Mouse (Mus musculus) bone marrow macrophage, adult 2 months (primary cell): ENCODE data around the gene Isyna1.

Experiments used
- CTCF ChIP-seq: IDR thresholded peaks from 2 replicates; pipeline ENCODE4 v1.5.1; 2012; ENCODE audit warnings: low read depth, mild to moderate bottlenecking, low read length, moderate library complexity
- POLR2A ChIP-seq: IDR thresholded peaks from 2 replicates; pipeline ENCODE4 v1.6.1; 2012; ENCODE audit warnings: mild to moderate bottlenecking, low read depth, low read length, borderline replicate concordance

DNA sequence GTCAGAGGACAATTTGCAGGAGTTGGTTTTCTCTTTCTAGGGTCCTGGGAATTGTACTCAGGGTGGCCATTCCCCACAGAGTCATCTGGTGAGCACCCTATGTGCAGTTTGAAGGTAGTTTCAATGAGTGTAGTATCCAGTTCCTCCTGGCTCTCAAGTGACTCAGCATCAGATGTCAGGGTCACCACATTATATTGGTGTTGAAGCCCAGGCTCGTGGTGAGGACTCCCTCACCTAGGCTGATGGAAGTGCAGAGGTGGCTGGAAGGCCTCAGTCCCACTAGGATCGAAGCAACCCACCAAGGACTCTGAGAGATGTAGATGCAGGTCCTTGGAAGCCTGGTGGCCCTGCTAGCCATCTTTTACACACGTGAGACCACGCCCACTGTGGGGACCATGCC, 47.8 kb upstream of the Isyna1 start:
- TF ChIP-seq CTCF (no peak), POLR2A (no peak)
